8 mouse cellular contexts compared by ENCODE assay signal in genomic region chr11:24689807-24690333, GRCm38 (mm10).
DNase-seq lines count a peak whose midpoint lies in the region.

No protein-coding gene starts in this region.

- WGBS in large intestine, adult 2 months: 53% methylated on average over 7 of the region's 7 CpGs

- DNase-seq in gastrocnemius, postnatal 10 days: peak; percentile 7
- DNase-seq in gastrocnemius, adult 8-10 months (ENCODE audit: low spot score in 2 of 2): no peak
- DNase-seq in right cerebral cortex, adult 18-20 months: peak; percentile 26
- no peak for DNase-seq in right cerebral cortex, postnatal 25 days
- DNase-seq in cerebellum, adult 9-11 months: peak; percentile 15
- peak; percentile 3 for DNase-seq in large intestine, adult 2 months (ENCODE audit: low read depth, low spot score)
- DNase-seq in right cerebral cortex, postnatal 14 days: peak; percentile 30
- DNase-seq in layer of hippocampus, postnatal 14 days (ENCODE audit: low spot score in 2 of 2): no peak

Comparison
In these comparisons a context has a peak if more than half of its experiments do, and no peak if none do; other contexts are left out.
1. DNase-seq: peak in gastrocnemius, postnatal 10 days (single experiment), right cerebral cortex, adult 18-20 months (single experiment), cerebellum, adult 9-11 months (single experiment), large intestine, adult 2 months (single experiment) and right cerebral cortex, postnatal 14 days (single experiment); none in gastrocnemius, adult 8-10 months (0 of 2), right cerebral cortex, postnatal 25 days (single experiment) and layer of hippocampus, postnatal 14 days (0 of 2).